Mouse (Mus musculus) testis, adult 2 months (tissue): Measurements from ENCODE around the gene Ibtk.

Experiments
- CTCF ChIP-seq: fragments of 200-500 bp; IDR thresholded peaks from 2 replicates; pipeline ENCODE4 v1.5.1; 2012; ENCODE audit warnings: low read depth, mild to moderate bottlenecking, inconsistent platforms, low read length, moderate library complexity; ENCODE audit not compliant: control insufficient read depth, insufficient read depth, insufficient replicate concordance
- POLR2A ChIP-seq: fragments of 200-500 bp; IDR thresholded peaks from 2 replicates; pipeline ENCODE4 v1.6.1; 2012; ENCODE audit warnings: low read depth, mild to moderate bottlenecking, inconsistent platforms, low read length, moderate library complexity; ENCODE audit not compliant: control insufficient read depth

- TF ChIP-seq CTCF (no peak), POLR2A (no peak)
Measured at GRCm38 (mm10) chr9:85653401-85653800, 95.7 kb downstream of the Ibtk start.
